Mouse (Mus musculus) MN1 (cell line): ENCODE results near the gene 4932429P05Rik.

Experiments used
- DNase-seq: peaks from one replicate; pipeline ENCODE4 v3.0.0-alpha.2; 2016; ENCODE audit warnings: low spot score

4932429P05Rik gene

GRCm38 (mm10) chrX:89751968-89752367, at the start of gene 4932429P05Rik:
TSS of gene 4932429P05Rik (plus strand) at chrX:89752268.
- no peak for DNase-seq
